Mouse (Mus musculus) forebrain, embryonic 10.5 days (tissue): ENCODE measurements at regions not wholly inside any gene's neighbourhood (a gene's known extent, or its start where the extent isn't known, plus 50 kb on each side); places are given as distances from the start of the nearest gene placed in this dataset.
"Not testable (repeated sequence)": the region's sequence is repeated elsewhere in the genome, so short reads cannot be mapped to it uniquely, and the experiment has no call there.

ENCODE experiments used
- DNase-seq: peaks from one replicate; pipeline ENCODE4 v3.0.0-alpha.2; 2017; ENCODE audit warnings: low spot score; ENCODE audit errors: extremely low spot score
- H3K27ac ChIP-seq: fragments of 300-500 bp; sonication (generic); 2 replicates; pipeline ENCODE4 v1.5.1; 2016; ENCODE audit warnings: mild to moderate bottlenecking
- H3K27me3 ChIP-seq: fragments of 300-500 bp; sonication (generic); 2 replicates; pipeline ENCODE4 v1.6.1; 2016; ENCODE audit warnings: mild to moderate bottlenecking; ENCODE audit not compliant: poor library complexity, severe bottlenecking
- H3K36me3 ChIP-seq: fragments of 300-500 bp; sonication (generic); replicated peaks from 2 replicates; pipeline ENCODE4 v1.6.1; 2016; ENCODE audit warnings: mild to moderate bottlenecking, moderate library complexity
- H3K4me1 ChIP-seq: fragments of 300-500 bp; sonication (generic); 2 replicates; pipeline ENCODE4 v1.6.1; 2016
- H3K4me3 ChIP-seq: fragments of 300-500 bp; sonication (generic); 2 replicates; pipeline ENCODE4 v1.5.1; 2016; ENCODE audit warnings: mild to moderate bottlenecking, moderate library complexity
- H3K9me3 ChIP-seq: fragments of 300-500 bp; sonication (generic); 2 replicates; pipeline ENCODE4 v1.6.1; 2016; ENCODE audit warnings: mild to moderate bottlenecking, moderate library complexity
- WGBS: fragments of 180-500 bp; shearing (Covaris S2); methylation state at CpG from one replicate; pipeline ENCODE4 v1.1.7; 2016; 5-methylcytosine and 5-hydroxymethylcytosine counted together

- H3K27me3 ChIP-seq: no peaks in the 10 kb centered on the region
- peaks cover 19% of the 10 kb centered on the region for H3K4me1 ChIP-seq
- no peaks in the 10 kb centered on the region for H3K36me3 ChIP-seq
- no peak overlapping the region for H3K4me3 ChIP-seq
- no peak overlapping the region for H3K27ac ChIP-seq
- DNase-seq: no peak
- H3K9me3 ChIP-seq: no peaks in the 10 kb centered on the region
Observed at GRCm38 (mm10) chr1:194504207-194504606, 113.8 kb upstream of the Plxna2 start.

GRCm38 (mm10) chr1:194503517-194503916, 114.5 kb upstream of the Plxna2 start:
- Histone ChIP-seq H3K27ac (no peak overlapping the region), H3K9me3 (no peaks in the 10 kb centered on the region), H3K36me3 (no peaks in the 10 kb centered on the region), H3K27me3 (no peaks in the 10 kb centered on the region), H3K4me3 (no peak overlapping the region), H3K4me1 (peaks cover 19% of the 10 kb centered on the region)
- DNase-seq: no peak
- WGBS: 58% methylated on average over 3 of the region's 3 CpGs

- Histone ChIP-seq H3K4me1 (peaks cover 8% of the 10 kb centered on the region; the same call in 1 of the 2 replicates), H3K4me3 (no peak overlapping the region), H3K9me3 (no peaks in the 10 kb centered on the region), H3K27me3 (no peaks in the 10 kb centered on the region), H3K27ac (no peak overlapping the region), H3K36me3 (no peaks in the 10 kb centered on the region)
- no peak for DNase-seq
- WGBS: 90% methylated on average over 2 of the region's 2 CpGs
Observed at GRCm38 (mm10) chr1:194496424-194496823, 121.6 kb upstream of the Plxna2 start.

- Histone ChIP-seq H3K9me3 (no peaks in the 10 kb centered on the region), H3K27ac (no peak overlapping the region)
- no peak for DNase-seq
Observed at GRCm38 (mm10) chr1:194491111-194491510, 126.9 kb upstream of the Plxna2 start.

GRCm38 (mm10) chr1:194488126-194488525, 129.9 kb upstream of the Plxna2 start:
- Histone ChIP-seq H3K9me3 (no peaks in the 10 kb centered on the region), H3K27me3 (no peaks in the 10 kb centered on the region), H3K4me1 (no peaks in the 10 kb centered on the region), H3K4me3 (no peak overlapping the region), H3K36me3 (no peaks in the 10 kb centered on the region), H3K27ac (no peak overlapping the region)
- no peak for DNase-seq

More at GRCm38 (mm10) chr1:194491111-194491510, 126.9 kb upstream of the Plxna2 start:
- no peaks in the 10 kb centered on the region for H3K4me1 ChIP-seq
- no peak overlapping the region for H3K4me3 ChIP-seq
- H3K36me3 ChIP-seq: no peaks in the 10 kb centered on the region
- no peaks in the 10 kb centered on the region for H3K27me3 ChIP-seq

GRCm38 (mm10) chr1:194482717-194483059, 135.3 kb upstream of the Plxna2 start:
- Histone ChIP-seq H3K4me3 (no peak overlapping the region), H3K4me1 (no peaks in the 10 kb centered on the region), H3K36me3 (no peaks in the 10 kb centered on the region), H3K27ac (no peak overlapping the region), H3K27me3 (no peaks in the 10 kb centered on the region), H3K9me3 (no peaks in the 10 kb centered on the region)
- DNase-seq: no peak

- Histone ChIP-seq H3K36me3 (no peaks in the 10 kb centered on the region), H3K4me1 (no peaks in the 10 kb centered on the region), H3K27me3 (no peaks in the 10 kb centered on the region), H3K9me3 (no peaks in the 10 kb centered on the region), H3K27ac (no peak overlapping the region), H3K4me3 (no peak overlapping the region)
- no peak for DNase-seq
- 85% methylated on average over 6 of the region's 6 CpGs for WGBS
Observed at GRCm38 (mm10) chr1:194482001-194482716, 135.9 kb upstream of the Plxna2 start.

GRCm38 (mm10) chr1:194471281-194471680, 146.7 kb upstream of the Plxna2 start:
- not testable (repeated sequence) for H3K36me3 ChIP-seq, H3K4me3 ChIP-seq, H3K27me3 ChIP-seq, H3K9me3 ChIP-seq, H3K4me1 ChIP-seq, DNase-seq, H3K27ac ChIP-seq
- 90% methylated on average over 2 of the region's 2 CpGs for WGBS

GRCm38 (mm10) chr1:194452480-194452879, 165.5 kb upstream of the Plxna2 start:
- Histone ChIP-seq H3K4me1 (peaks cover 4% of the 10 kb centered on the region), H3K4me3 (no peak overlapping the region), H3K9me3 (no peaks in the 10 kb centered on the region), H3K27ac (no peak overlapping the region), H3K36me3 (no peaks in the 10 kb centered on the region), H3K27me3 (no peaks in the 10 kb centered on the region)
- DNase-seq: no peak
- WGBS: 87% methylated on average over 1 of the region's 1 CpGs

GRCm38 (mm10) chr1:194443681-194444080, 174.3 kb upstream of the Plxna2 start:
- H3K27me3 ChIP-seq: no peaks in the 10 kb centered on the region
- H3K27ac ChIP-seq: no peak overlapping the region
- 81% methylated on average over 1 of the region's 1 CpGs for WGBS

GRCm38 (mm10) chr1:194437301-194437700, 180.7 kb upstream of the Plxna2 start:
- H3K4me1 ChIP-seq: 0 out of 2 replicates have a peak, but pooled peaks cover 4% of the 10 kb centered on the region
- no peak overlapping the region for H3K27ac ChIP-seq
- no peak for DNase-seq
- H3K27me3 ChIP-seq: no peaks in the 10 kb centered on the region
- H3K9me3 ChIP-seq: no peaks in the 10 kb centered on the region
- H3K36me3 ChIP-seq: no peaks in the 10 kb centered on the region
- 77% methylated on average over 5 of the region's 5 CpGs for WGBS
- H3K4me3 ChIP-seq: no peak overlapping the region

More at GRCm38 (mm10) chr1:194443681-194444080, 174.3 kb upstream of the Plxna2 start:
- Histone ChIP-seq H3K36me3 (no peaks in the 10 kb centered on the region), H3K4me1 (no peaks in the 10 kb centered on the region), H3K4me3 (no peak overlapping the region), H3K9me3 (no peaks in the 10 kb centered on the region)
- DNase-seq: no peak

GRCm38 (mm10) chr1:194435060-194435459, 183.0 kb upstream of the Plxna2 start:
- WGBS: 81% methylated on average over 3 of the region's 3 CpGs
- Histone ChIP-seq H3K27ac (no peak overlapping the region), H3K36me3 (no peaks in the 10 kb centered on the region), H3K9me3 (no peaks in the 10 kb centered on the region), H3K4me1 (0 out of 2 replicates have a peak, but pooled peaks cover 4% of the 10 kb centered on the region), H3K27me3 (no peaks in the 10 kb centered on the region), H3K4me3 (no peak overlapping the region)
- DNase-seq: no peak

GRCm38 (mm10) chr1:194428586-194428985, 189.4 kb upstream of the Plxna2 start:
- H3K27me3 ChIP-seq: no peaks in the 10 kb centered on the region
- H3K9me3 ChIP-seq: no peaks in the 10 kb centered on the region
- no peak overlapping the region for H3K4me3 ChIP-seq
- WGBS: 76% methylated on average over 3 of the region's 3 CpGs
- H3K27ac ChIP-seq: no peak overlapping the region
- no peaks in the 10 kb centered on the region for H3K36me3 ChIP-seq
- H3K4me1 ChIP-seq: peaks cover 7% of the 10 kb centered on the region
- no peak for DNase-seq

GRCm38 (mm10) chr1:194426293-194426692, 191.7 kb upstream of the Plxna2 start:
- WGBS: 79% methylated on average over 6 of the region's 6 CpGs
- H3K36me3 ChIP-seq: no peaks in the 10 kb centered on the region

More at GRCm38 (mm10) chr1:194426293-194426692, 191.7 kb upstream of the Plxna2 start:
- peaks cover 7% of the 10 kb centered on the region for H3K4me1 ChIP-seq
- H3K27me3 ChIP-seq: no peaks in the 10 kb centered on the region
- no peaks in the 10 kb centered on the region for H3K9me3 ChIP-seq
- DNase-seq: no peak
- no peak overlapping the region for H3K27ac ChIP-seq
- no peak overlapping the region for H3K4me3 ChIP-seq
